Mouse (Mus musculus): ENCODE results near the gene Casz1.

Gene Casz1

DNA sequence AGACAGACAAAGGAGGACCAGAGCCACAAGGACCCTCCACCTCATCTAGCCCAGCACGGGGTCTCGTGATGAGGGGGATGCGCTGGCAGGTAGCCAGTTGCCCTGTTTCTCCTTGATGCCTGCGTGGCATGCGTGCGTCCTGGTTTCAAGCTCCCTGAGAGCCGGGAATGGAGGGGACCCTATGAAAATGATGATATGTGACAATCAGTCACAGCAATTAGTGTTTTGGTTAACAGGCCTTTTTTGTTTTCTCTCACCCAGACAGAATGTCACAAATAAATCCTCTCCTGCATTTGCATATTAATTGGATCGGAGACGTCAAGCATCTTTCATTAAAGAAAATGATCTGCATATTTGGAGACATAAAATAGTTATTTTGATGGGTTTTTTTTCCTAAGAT, 71.9 kb downstream of the Casz1 start:
- no peak for DNase-seq (ENCODE audit: low read depth, low spot score)

DNA sequence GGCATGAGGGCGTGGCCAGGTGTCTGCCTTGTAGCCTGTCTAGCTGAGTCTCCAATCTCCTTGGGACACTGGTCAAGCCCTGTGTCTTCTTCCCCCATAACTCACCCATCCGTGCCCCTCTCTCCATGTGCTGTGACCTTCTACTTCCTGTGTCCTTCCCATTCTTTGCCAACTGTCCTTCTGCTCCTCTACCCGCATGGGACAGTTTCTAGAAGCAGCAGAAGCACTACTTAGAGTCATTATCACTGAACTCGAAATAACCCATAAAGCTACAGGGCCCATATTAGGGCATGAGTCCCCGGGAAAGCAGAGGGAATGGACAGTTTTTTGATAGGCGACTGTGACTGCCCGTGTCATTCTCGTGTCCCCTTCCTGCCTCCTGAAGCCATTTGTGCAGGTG, 72.6 kb downstream of the Casz1 start:
- no peak for DNase-seq (ENCODE audit: low read depth, low spot score)

DNA sequence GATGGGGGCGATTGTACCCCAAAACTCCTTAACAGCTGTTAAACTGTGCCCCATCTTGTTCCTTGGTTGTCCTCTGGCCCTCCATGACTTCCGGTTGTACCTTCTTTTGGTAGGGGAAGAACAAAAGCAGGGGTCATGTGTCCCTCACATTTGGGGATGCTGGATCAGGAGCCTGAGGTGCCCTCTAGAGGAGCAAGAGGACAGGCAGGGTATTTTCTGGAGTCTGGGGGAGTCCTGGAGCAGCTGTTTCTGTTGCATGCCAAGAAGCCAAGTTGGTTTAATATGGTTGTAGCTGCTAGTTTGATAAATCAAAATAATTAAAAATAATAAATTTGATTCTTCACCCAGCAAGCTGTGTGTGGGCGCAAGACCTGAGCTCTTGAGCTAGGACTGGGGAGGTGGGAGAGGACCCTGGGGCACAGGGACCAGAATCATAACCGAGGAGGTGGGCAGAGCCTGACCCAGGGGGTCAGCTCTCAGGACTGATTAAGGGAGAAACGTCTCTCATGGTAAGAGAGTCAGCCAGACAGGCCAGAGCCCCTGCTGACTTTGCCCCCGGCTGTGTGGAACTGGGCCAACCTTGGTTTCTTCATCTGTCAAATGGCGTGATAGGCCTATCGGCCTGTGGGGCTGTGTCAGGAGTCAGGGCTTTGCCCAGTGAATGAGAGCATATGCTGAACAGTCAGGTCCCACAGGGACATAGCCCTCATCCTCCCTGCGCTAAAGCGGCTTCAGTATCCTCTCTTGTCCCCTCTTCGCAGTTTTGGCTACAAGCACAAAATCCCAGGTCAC, 74.2 kb downstream of the Casz1 start:
- DNase-seq (ENCODE audit: low read depth, low spot score) = no peak

DNA sequence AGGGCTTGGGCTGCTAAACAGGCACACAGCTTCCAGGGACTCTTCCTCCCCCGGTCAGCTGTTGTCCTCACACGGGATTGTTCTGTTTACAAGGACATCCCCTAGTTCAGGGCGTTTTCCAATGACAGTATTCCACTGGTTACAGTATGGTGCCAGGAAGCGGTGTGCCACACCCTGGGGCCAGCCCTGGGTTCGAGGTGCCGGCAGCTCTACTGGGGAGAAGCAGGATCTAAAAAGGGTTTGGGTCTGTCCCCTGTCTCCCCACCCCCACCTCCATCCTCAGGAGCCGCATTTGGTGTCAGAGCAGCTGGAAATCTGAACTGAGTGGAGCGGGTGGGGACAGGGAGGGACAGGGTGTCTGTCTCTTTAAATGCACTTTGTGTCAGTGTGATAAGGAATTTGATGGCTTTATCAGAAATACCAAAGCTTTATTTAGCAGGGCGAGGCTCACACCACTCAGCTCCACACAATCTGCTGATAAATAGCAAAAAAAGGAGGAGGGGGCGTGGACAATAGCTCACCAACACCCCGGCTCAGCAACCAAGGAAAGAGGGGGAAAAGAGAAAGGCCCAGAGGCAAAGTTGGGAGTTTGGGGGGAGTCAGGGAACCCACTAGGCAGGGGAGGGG, 74.9 kb downstream of the Casz1 start:
- no peak for DNase-seq (ENCODE audit: low read depth, low spot score)

DNA sequence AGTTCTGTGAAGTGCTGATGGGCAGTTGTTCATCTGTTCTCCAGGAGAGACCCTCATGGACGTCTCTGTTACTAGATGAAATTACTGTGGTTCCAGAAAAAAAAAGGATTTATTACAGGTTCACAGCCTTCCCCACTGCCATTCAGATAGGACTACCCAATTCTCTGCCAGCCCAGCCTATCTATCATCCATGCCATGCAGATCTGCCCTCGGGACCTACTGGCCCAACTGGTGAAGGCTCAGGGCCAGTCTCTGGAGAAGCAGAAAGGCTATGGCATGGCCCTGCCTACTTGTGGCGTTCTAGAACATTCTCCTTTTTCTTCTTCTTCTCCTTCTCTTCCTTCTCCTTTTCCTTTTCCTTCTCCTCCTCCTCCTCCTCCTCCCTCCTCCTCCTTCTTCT, 75.4 kb downstream of the Casz1 start:
- DNase-seq (ENCODE audit: low read depth, low spot score) = no peak

DNA sequence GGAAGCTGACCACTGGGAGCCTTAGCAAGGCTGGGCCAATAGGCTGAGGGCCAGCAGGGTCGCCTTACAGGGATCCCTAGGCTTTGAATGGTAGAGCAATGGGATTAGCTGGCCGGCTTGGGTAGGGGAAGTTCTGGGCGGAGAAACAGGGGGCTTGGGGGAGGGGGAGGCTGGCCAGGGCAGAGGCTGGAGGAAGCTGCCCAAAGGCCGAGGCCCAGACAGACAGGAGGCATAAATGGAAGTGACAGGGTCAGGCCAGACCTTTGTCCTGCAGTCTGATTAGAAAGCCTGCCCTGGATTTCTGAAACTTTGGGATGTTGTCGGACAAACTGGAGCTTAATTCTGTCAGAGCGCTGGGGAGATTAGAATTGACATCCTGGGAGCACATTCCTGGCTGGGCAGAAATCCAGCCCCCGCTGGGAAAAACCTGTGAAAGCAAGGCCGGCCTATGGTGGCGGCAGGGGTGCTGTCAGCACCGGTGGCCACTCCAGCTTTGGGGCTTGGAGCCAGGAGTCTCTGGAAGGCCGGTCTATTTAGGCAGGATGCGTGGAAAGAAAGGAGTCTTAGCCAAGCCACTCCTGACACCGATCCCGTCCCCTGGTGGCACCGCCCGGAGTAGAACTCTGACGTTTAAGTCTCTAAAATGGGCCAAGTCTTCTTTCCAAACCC, 76.9 kb downstream of the Casz1 start:
- DNase-seq (ENCODE audit: low read depth, low spot score) = no peak

DNA sequence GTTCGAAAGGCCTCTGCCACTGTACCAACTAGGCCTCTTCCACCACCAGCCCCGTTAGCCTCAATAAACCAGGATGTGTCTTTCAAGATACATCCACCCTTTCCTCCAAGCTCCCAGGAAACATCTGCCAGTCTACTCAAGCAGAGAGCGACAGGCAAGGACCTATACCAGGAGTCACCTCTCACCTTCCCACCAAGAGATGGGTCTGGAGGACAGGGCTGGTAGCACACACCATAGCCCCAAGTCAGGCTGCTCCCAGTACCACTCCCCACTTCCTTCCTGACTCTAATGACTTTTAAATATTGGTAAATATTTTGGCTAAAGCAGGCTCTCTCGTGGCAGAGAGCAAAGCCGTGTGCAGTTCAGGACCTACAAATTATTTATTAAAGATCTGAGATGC, 77.6 kb downstream of the Casz1 start:
- DNase-seq (ENCODE audit: low read depth, low spot score) = no peak

DNA sequence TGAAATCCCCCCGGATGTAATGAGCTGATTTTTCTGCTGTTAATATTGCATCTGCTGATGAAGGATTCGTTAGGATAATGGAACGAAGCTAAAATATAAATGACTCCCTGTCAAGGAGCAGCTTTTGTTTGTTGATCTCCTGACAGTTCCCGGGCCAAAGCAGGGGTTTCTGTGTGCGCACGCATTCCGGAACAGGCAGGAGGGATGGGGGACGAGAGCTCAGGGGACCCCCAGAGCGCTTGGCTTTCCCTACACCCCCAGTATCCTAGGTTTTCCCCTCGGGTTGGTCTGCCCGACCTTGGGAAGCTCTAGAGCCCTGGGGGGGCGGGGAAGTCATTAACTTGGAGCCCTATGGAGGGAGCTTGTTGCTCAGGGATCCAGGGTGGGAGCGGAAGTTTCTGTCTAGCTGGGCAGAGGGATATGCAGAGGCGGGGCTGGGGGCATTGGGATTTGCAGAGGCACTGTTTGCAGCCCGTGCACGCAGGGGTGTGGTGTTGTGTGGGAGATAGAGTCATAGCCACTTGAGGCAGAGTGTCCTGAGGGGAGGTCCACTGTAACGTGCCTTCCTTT, 78.2 kb downstream of the Casz1 start:
- peak; percentile 44 for DNase-seq (ENCODE audit: low read depth, low spot score)

DNA sequence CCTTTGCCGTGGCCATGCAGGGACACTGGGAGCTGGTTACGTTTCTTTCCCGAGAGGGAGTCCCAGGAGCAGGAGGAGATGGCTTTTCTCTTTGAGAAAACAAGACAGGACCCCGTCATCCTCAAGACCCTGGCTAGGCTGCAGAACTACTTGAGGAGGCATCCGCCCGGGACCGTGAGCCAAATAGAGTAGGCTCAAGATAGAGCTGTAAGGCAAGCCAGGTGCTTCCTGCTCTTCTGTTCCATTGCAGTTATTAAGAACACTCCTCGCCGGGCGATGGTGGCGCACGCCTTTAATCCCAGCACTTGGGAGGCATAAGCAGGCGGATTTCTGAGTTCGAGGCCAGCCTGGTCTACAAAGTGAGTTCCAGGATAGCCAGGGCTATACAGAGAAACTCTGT, 80.4 kb downstream of the Casz1 start:
- no peak for DNase-seq (ENCODE audit: low read depth, low spot score)

DNA sequence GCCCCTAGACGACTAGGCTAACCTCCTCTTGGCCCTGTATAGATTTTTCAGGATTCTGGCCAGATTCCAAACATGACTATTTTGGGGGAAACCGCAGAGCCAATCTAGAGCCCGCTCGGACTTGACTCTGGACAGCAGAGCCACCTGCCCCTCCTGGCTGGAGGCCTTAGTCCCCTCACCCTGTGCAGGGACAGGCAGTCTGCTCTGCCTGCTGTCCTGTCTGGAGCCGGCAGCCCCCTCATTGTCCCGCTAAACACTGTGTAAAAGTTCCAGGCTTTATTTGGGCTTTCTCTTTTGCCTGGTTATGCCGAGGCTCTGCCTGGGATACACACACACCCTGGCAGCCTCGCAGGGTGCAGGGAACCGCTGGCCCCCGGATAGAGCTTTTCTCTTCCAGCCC, 81.2 kb downstream of the Casz1 start:
- DNase-seq (ENCODE audit: low read depth, low spot score) = no peak

DNA sequence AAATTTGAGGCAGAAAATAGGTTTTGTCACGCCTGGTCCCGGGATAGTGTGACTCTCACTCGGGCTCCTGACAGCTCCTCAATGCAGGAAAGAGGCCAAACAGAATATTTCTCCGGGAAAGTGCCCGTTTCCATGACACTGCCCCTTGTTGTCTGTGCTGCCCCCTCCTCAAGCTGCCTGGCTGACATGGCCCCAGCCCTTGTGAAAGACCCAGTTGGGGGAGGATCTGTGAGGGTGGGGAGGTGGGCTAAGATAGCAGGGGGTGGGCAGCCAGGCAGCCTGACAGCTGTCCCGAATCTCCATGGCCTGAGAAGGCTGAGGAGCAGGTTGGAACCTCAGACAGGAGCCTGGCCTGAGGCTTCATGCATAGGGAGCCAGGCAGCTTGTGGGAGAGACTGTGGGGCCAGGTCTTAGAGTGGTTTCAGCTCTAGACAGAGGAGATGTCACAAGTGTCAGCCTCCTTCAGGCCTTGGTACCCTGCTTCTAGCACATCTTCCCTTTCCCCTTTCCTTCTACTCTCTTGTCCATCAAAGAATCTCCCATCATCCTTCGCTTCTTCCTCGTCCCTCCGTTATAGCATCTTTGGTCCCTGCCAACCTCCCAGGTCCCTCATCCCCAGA, 81.8 kb downstream of the Casz1 start:
- no peak for DNase-seq (ENCODE audit: low read depth, low spot score)

DNA sequence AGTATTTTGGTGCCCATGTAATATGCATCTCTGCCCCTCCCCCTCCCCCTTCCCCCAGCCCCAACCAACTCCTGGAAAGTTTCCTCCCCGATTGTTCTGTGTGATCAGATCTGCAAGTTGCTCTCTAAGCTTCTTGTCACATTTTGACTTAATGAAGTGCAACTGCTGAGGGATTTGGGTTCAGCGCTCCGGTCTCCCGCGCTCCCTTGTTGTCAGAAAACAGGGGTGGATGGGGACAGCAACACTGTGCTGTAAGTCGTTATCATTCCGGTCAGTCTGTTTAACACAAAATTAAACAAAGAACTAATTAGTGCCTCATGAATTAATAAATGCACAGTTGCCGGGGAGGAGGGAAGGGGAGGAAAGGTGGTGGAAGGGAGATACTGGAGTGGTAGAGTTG, 84.0 kb downstream of the Casz1 start:
- no peak for DNase-seq (ENCODE audit: low read depth, low spot score)

DNA sequence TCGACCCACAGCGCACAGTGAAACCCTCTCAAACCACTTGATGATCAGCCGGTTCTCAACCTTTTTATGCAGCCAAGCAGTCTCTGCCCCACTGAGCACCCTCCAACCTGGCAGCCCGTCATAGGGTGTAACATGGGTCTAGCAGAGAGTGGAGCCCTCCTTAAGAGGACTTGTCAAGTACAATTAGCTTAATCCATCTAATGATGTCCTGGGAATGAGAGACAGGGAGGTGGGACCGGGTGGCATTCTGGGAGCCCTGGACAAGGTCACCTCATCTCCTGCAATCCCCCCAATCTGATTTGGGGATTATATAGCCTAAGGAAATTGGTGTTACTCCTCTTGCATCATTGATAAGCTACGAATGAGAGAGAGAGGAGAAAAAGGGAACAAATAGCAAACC, 84.8 kb downstream of the Casz1 start:
- DNase-seq (ENCODE audit: low read depth, low spot score) = no peak

DNA sequence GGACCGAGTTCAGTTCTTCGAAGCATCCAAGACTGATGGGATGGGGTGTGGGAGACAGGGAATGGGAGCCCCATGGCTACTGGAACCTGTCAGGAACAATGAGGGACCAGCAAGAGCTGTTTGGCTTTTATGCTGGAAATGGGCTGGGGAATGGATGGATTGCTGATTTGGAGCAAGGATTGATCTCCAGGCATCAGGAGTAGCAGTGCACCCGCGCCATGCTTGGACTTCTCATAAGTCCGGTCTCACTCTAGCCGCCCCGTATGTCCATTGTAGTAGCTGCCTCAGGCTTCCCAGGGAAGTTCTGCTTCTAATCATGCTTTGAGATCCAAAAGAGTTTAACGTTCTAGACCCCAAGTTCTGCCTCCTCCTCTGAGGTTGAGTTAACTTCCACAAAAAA, 86.2 kb downstream of the Casz1 start:
- DNase-seq (ENCODE audit: low read depth, low spot score) = no peak

DNA sequence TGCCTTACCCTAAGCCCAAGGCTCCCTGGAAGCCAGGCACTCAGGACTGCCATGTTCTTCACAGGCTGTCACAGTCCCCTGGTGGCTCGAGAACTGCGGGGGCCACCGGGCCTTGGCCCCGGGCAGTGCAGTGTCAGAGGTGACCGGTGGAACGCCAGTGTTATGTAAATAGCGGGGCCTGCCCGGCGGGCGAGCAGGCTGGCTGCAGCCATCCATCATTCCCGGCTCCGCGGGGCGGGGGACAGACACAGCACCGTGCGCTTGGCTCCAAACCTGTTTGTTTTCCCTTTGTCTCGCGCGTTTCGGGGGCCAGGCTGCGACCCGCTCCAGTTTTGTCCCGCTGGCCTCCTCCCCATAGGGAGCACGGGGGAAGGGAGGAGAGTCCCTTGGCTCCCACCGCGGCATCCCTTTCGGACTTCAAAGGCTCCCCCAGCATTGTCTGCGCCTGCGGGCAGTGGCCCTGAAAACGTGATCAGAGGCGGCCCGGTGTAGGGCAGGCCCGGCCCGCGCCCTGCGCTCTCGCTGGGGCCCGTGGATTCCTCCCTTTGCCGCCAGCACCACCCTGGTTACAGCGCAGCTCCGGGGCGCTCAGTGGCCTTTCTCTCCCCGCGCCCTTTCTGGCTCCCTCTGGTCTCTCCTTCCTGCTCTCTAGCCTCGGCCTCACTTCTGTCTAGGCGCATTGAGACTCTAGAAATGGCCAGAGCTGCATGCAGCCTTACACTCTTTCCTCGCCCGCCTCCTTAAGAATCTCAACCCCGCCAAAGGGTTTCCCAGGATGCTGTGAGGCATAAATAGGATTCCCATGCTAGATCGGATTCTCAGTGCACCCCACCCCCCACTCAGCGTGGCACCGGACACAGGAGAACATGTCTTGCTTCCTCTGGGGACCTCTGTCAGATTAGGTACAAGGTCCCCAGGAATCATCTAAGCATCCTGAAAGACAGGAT, 86.9 kb downstream of the Casz1 start:
- DNase-seq (ENCODE audit: low read depth, low spot score) = peak; percentile 75

DNA sequence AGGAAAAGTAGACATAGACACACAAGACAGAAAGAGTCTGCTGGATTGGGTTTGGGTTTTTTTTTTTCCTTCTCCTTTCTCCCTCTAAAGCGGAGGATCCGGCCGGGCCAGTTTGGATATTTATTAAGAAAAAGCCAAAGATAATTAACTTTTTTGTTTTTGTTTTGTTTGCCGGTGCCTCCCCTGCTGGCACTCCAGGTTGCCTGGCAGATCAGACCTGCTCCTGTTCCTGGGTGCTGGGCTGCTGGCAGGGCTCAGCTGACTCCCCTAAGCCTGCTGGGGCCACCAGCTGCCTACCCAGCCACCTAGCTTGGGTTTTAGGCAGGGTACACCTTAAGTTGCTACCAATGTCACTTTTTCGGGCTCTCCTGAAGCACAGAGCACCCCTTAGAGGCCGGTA, 91.9 kb downstream of the Casz1 start:
- no peak for DNase-seq (ENCODE audit: low read depth, low spot score)

DNA sequence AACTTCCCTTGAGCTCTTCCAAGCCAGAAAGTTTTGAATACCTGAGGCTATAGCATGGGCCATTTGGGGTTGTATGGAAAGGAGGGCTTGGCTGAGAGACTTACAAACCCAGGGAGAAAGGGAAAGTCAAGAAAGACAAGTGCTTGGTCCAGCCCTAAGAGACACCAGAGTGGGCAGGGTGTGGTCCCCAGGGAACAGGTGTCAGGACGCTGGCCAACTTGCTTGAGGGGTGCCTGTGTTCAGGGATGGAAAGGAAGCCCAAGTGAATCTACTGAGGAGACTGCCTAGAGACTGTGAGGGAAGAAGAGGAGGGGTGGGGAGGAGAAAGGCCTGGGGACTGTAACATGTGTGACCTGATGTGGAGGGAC, 95.7 kb downstream of the Casz1 start:
- no peak for DNase-seq (ENCODE audit: low read depth, low spot score)

DNA sequence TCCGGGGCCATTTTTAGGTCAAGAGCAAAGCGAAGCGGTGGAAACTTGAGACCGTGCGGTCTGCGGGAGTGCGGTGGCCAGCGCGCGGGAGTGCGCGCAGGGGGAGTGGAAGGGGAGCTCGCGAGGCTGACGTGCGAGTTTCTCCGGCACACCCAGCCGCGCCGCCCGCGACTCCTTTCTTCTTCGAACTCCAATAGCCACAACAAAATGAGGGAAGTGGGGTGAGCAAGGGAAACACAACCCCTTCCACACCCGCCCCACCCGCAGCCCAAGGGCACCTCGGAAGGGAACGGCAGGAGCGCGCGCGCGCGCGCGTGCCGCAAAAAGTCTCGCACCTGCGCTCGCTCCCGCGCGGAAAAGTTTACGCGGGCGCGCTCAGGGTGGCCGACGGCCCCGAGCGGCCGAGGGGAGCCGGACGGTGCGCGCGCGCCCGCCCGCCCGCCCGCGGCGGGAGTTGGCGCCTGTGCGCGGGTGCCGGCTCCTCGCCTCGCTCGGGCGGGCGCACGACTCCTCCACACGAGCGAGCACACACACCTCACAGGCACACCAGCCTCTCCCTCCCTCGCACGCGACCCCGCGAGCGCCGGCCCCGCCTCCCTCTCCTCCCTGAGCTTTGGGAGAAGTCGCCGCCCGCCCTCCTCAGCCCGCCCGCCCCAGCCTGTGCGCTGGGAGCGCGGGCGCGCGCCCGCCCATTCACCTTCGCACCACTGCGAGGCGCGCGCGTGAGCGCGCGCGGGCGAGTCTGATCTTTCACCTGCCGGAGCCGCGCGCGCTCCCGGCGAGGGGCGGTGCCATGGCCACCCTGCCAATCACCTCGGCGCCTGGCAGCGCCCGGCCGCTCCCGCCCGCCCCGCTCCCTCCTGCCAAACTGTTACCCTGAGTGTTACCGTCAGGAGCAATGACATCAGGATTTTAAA, 96.3 kb downstream of the Casz1 start:
- DNase-seq (ENCODE audit: low read depth, low spot score) = peak; percentile 99

DNA sequence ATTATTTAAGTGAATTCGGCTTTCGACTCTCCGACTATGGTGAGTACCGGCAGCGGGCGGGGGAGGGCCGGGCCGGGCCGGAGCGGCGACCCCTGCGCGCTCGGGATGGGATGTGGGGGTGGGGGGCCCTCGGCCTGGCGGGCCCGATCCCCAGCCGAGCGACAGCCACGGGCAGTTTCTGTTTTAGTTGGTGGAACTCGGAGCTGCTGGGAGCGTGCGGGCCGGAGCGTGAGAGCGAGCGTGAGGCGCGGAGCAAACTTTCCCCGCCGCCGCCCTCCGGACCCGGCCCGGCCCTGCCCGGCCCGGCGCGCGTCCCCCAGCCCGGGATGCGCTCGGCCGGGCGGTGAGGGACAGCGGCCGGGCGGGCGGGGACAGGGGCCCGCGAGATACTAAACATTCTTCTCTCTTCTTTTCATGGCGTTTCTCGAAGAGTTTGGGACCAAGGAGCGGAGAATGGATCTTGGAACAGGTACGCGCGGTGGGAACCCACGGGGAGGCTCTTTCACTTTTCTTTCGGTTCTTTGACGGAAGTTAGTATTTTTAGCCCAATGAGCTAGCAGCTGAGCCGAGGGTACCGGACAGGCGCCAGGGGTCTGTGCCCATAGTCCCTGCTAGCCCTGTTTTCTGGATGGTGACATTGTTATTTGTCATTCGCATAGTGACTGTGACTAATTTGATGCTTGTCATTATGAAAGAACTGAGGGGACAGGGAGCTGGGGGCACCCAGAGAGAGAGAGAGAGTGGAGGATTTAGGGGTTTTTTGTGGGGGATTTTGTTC, 97.2 kb downstream of the Casz1 start:
- DNase-seq (ENCODE audit: low read depth, low spot score) = no peak

Measured in ZHBTc4 (cell line).